Mouse (Mus musculus): ENCODE data around the gene Gabbr1.
A peak's percentile ranks its signal among the peaks of the same experiment; 100 is the strongest.

The Gabbr1 gene

GRCm38 (mm10) chr17:37075766-37076165 is 30.0 kb downstream of the Gabbr1 start:
- peak in 1 of 2 experiments; percentile 4 for DNase-seq (ENCODE audit: low spot score in 2 of 2)

- DNase-seq (ENCODE audit: low spot score in 2 of 2), result peak in 1 of 2 experiments; percentile 9
These were observed 32.4 kb downstream of the Gabbr1 start for GRCm38 (mm10) chr17:37078193-37078592.

GRCm38 (mm10) chr17:37078990-37079389 is 33.2 kb downstream of the Gabbr1 start:
- DNase-seq (ENCODE audit: low spot score in 2 of 2), result peak; percentile 7 to 12

GRCm38 (mm10) chr17:37080119-37080518 is 34.4 kb downstream of the Gabbr1 start:
- DNase-seq (ENCODE audit: low spot score in 2 of 2), result no peak

- no peak for DNase-seq (ENCODE audit: low spot score in 2 of 2)
These were observed 35.9 kb downstream of the Gabbr1 start for GRCm38 (mm10) chr17:37081659-37082058.

- DNase-seq (ENCODE audit: low spot score in 2 of 2), result peak in 1 of 2 experiments; percentile 27
These were observed 37.6 kb downstream of the Gabbr1 start for GRCm38 (mm10) chr17:37083327-37083726.

GRCm38 (mm10) chr17:37084632-37085031 is 38.9 kb downstream of the Gabbr1 start:
- DNase-seq (ENCODE audit: low spot score in 2 of 2), result no peak

GRCm38 (mm10) chr17:37085545-37085944 is 39.8 kb downstream of the Gabbr1 start:
- no peak for DNase-seq (ENCODE audit: low spot score in 2 of 2)

- no peak for DNase-seq (ENCODE audit: low spot score in 2 of 2)
These were observed 42.6 kb downstream of the Gabbr1 start, which contains the start of gene Olfr90 for GRCm38 (mm10) chr17:37088399-37088798. TSS of gene Olfr90 (minus strand) at chr17:37088499.

GRCm38 (mm10) chr17:37092198-37092597 is 46.4 kb downstream of the Gabbr1 start:
- DNase-seq (ENCODE audit: low spot score in 2 of 2), result no peak

GRCm38 (mm10) chr17:37093289-37093688 is 47.5 kb downstream of the Gabbr1 start:
- DNase-seq (ENCODE audit: low spot score in 2 of 2), result no peak

- no peak for DNase-seq (ENCODE audit: low spot score in 2 of 2)
These were observed 52.4 kb downstream of the Gabbr1 start, which contains the start of gene Olfr91 for GRCm38 (mm10) chr17:37098178-37098577. TSS of gene Olfr91 (minus strand) at chr17:37098278.

GRCm38 (mm10) chr17:37119988-37120387 is 74.2 kb downstream of the Gabbr1 start, which contains the start of gene Olfr92:
TSS of gene Olfr92 (minus strand) at chr17:37120088.
- DNase-seq (ENCODE audit: low spot score in 2 of 2), result no peak

All from frontal cortex, postnatal 10 days (tissue).